Mouse (Mus musculus) retina, postnatal 1 day (tissue): ENCODE measurements around the gene Prkca.

Experiments
- DNase-seq: peaks from one replicate; pipeline ENCODE4 v3.0.0-alpha.2; 2012

Gene Prkca

DNA sequence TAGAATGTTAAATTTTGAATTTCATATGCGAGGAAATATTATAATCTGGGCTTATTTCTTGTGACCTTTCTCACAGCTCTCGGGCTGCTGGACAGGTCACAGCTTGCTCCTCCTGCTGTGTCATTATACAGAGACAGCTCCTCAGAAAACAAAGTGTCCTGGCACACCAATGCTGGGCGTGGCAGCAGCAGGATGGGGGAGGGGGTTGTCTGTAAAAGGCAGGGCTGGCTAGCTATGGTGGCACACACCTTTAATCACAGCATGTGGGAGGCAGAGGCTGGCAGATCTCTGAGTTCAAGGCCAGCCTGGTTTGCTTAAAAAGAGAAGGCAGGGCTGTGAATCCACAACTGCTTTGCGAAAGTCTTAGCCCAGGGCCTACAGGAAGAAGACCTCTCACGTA, 360.5 kb downstream of the Prkca start:
- no peak for DNase-seq

DNA sequence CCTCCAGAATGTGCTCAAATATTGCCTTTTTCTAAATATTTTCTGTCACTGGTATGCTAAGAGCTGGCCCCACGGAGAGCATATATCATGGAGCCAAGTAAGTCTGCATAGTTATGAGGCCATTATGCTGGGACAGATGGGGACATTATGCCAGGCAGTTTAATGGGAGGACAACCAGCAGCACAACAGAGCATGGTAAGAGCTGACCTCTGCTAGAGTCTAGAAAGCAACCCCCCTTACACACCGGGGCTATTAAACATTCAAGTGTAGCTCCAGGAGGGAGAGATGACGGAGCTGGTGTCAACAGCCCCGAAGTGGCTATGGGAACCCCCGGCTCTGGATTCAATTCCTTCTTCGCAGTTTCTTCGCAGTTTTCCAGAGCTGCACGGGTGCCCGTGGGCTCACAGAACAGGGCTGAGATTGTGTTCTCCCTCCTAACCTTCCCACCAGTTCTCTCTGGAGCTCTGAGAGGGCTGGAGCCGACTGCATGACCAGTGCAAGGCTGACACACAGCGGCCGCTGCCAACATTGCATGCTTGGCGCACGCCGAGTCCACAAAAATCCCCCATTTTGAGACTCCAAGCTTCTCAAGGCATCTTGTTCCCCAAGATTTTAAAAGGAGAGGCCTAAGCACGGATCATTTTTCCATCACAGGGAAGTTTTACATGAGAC, 361.4 kb downstream of the Prkca start:
- peak; percentile 76 for DNase-seq

DNA sequence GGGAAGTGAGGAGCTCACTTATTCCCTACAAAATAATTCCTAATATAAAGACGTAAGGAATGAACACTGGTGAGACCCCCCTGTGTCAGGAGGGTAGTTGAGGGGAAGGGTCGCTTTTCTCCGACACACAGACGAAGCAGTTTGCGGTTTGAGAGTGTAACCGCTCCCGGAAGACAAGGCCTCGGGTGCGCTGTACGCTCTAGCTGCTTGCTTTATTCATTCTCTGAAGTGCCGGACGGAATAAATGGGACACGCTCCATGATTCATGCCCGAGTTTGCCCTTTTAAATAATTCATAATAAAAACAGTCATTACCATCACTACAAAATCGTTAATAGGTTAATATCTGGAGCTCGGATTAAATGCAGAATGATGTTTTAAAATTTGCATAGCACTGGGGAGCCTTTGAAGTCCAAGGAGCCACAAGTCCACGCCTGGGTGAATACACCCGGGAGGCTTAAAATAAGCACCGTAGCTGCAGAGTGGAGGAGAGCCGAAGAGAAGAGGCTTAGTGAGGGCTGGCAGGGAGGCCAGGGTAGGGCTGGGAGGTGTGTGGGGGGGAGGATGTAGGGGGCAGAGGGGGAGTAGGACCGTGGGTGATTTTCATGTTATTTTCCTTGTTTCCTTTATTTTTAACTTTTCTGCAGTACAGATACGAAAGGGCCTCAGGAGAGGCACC, 364.1 kb downstream of the Prkca start:
- DNase-seq = peak; percentile 62

DNA sequence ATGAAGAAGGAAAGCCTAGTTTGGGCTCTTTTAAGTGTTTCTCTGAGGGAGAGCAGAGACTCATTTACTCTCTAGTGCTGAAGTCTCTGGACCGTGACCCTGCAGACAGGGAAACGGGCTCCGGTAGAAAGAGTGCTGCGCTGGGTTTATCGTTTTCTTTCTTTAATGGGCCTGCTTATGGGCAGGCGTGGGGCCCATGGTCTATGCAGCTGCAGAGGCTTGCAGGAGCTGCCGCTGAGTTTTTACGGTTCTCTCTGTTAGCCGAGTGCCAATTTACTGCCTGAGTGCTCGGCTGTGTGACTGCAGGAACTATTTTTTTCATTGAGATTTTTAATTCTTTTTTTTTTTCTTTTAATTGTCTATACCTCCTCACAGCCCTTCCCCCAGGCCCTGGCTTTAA, 373.8 kb downstream of the Prkca start:
- DNase-seq = peak; percentile 55

DNA sequence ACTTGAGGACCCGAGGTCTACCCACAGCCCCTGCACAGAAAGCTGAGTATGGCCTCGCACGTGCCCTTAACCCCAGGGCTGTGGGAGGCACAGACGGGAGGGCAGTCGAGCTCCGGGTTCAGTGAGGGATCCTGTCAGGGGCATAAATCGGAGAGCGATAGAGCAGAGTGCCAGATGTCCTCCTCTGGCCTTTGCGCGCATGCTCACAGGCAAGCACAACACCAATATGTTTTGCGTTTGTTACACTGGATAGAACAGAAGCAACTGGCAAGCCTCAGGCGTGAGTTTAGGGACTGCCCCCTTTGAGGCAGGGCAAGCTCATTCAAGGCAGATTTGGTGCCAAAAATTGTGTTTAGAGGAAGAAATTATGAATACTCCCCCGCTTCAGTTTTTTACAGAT, 375.6 kb downstream of the Prkca start:
- DNase-seq = peak; percentile 55

DNA sequence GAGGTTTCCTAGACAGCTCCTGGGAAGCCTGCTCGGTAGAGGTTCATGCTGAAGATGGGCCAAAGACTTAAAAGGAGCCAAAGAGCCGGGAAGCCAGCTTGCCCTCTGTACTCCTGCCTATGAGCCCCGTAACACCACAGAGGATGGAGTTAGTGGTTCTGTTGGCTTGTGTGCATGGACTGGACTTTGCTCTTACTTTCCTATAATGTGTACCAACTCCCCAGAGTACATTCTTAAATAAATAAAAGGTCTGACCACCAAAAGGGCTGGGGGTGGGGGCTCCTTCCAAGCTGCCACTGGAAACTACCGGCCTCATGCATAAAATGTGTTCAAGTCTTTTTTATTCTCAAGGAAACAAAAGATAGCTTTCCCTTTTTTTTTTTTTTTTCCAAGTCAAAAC, 377.5 kb downstream of the Prkca start:
- no peak for DNase-seq

DNA sequence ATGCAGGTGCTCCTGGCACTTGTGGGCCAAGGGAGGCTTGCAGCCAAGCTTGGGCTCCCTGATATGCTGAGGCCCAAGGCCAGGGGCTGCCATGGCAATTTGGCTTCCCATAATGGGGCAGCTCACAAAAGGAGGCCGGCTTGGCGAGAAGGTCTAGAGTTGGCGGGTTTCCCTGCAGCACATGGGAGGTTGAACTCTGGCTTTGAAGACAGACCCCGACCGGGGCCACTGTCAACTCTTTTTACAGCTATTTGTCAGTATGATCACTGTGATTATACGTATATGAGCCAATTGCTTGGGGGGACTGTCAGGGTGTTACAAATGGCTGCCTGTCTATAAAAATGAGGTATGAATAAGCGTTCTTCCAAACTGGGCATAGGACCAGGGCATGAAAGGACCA, 378.3 kb downstream of the Prkca start:
- no peak for DNase-seq

DNA sequence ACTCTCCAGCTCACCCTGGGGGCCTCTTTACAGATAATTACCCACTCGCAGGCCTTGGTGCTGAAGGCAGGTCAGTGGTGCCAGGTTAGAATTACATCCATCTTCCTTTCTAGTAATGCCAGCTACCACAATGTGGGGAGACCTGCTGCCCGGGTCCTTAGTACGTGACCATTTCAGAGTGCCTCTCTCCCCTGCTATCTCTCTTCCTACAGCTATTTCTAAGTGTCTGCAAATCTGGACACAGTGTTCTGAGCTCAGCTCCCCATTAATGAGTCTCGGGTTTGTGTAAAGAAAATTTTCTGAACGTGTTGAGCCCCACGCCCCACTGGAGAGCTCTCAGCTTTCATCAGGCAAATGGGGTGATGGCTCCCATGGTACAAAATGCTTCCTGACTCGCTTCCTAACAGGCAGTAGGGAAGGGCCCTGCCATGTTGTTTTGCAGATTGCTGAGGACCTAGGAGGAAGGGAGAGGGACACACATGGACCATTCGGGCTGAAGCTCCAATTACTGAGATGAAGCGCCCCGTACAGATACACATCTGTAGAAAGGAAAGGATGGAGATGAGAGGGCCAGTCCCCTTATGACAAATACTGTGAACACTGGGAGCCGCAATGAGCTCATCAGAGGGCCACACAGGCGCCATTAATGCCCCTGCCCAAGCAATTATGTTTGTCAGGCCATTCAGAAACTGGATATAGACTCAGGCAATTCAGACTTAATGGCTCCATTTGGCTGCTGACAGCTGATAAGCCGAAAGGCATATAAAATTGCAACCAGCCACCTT, 386.0 kb downstream of the Prkca start:
- no peak for DNase-seq

DNA sequence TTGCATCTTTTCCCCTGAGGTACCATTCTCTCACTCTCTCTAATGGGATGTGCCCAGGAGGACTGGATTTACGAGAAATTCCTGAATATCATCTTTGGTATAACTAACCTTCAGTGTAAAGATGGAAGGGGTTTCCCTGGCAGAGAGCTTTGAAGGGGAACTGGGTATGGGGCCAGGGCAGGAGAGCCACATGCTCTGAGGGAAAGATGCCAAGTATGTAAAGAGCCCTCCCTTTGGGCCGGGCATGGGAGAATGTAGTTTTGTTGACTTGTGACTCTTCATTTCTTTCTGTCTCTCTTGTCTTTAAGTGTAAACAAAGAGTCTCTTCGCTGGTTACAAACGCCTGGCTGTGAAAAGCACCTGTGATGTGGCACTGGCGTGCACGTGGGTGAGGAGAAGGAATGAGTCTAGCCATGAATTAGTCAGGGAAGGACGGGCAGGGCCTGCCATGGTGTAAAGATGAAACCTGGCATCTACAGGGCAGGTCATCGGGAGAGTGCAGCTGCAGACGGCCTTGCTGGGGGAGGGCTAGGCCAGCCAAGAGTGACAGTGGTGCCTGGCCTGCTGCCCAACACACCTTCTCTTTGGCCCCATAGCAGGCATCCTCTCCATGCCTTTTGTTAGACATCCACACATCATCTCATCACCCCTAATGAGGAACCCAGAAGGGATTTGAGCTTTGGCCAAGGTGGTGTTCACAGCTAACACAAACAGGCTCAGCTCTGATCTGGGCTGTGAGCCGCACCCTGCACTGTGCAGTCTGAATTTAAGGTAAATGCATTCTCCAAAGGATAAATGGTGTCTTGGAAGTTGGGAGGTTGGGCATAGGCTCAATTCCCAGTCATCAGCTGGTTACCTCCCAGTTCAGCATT, 388.3 kb downstream of the Prkca start:
- no peak for DNase-seq

DNA sequence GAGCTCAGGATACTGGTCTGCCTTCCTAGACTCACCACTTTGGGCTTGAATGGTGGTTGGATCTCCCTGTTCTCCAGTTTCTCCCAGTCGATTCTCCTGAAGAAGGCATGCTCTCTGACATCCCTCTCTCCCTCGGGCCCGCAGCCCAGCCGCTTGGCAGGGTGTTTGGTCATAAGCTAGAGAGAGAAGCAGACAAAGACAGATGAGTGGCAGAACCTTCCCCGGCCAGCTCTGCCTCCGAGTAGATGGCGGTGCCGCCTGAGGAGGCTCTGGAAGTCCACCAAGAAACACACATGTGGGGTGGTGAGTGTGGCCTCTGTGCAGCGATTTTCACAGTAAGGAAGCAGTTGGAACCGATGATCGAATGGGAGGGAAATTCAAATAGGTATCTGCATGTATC, 392.3 kb downstream of the Prkca start:
- no peak for DNase-seq

DNA sequence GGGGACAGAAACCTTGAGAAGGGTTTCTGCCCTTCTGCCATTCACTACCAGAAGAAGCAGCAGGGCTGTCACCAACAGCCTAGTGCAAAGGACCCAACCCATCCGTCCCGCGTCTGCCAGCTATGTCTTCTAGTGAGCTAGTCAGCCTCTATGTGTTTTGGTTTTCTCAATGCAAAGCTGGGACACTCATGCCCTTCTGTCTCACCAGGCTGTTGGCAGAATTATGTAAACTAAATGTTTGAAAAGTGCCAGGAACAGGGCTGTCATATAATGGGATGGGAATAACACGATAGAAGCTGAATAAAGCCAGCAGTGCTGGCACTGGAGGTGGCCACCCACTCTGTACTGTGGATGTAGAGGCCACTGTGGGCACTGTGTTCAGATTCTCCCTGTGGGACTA, 393.1 kb downstream of the Prkca start:
- no peak for DNase-seq

DNA sequence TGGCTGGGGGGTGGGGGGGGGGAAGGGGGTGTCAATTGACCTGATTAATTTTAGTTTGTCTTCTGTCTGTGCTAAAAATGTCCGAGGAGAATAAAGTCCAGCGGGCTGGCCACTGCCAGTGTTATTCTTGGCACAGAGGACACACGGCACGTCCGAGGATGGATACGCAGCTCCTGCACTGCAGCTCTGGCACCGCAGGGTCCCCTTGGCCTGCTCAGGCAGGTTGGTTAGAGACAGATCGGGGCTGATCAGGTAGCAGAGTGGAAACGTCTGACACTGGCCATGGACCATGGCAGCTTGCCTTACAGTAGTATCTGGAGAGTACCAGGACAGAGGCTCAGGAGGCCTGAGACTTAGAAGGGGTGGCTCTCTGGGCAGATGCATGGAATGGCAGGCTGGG, 393.5 kb downstream of the Prkca start:
- DNase-seq = no peak

DNA sequence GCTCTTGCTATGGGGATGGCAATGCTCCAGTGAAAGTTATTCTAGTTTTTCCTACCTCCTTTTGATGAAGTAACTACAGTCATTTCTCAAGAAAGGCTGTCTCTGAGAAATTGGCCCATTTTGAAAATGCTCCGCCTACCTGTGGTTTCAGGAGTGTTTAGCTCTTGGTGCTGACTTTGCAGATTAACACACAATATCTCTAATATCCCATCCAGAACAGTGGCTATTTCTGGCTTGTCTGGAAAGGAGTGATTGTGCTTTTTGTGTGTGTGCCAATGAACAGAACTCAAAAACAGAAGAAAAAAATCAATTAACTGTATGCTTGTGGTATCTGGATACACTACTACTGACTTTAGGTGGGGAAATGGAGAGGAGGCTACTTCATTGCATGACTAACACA, 395.8 kb downstream of the Prkca start:
- DNase-seq = no peak

DNA sequence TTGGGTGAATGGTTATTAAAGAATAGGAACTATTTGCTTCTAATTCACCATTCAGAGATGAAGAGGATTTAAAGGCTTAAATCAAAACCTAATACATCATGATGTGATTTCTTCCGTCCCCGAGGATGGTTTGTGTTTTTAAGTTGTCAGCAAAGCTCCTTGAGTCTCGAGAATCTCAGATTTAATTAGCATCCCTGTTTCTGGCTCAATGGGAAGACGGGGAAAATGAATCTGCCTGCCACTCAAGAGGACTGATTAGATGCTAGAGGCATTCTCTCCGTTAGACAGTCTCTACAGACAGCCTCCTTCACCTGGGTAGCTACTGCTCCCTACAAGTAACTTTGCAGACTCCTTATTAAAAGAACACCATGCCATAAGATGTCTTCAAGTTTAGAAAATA, 396.9 kb downstream of the Prkca start:
- DNase-seq = no peak

DNA sequence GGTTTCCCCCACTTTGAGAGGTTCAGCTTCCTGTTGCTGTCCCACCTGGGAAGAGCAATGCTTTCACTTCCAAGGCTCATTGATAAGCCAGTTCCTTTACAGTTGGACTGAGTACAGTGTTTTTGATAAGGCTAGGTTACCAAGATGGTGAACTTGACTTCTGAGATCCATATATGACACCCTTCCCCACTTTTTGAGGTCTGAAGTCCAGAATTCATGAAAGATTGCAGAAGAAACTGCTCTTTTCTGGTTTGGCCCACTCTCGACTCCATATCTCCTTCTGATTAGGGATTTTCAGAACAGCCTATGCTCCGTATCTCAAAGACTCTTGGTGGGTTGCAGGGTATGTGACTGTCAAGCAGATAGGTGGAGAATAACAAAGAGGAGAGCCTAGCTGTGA, 406.8 kb downstream of the Prkca start:
- no peak for DNase-seq

DNA sequence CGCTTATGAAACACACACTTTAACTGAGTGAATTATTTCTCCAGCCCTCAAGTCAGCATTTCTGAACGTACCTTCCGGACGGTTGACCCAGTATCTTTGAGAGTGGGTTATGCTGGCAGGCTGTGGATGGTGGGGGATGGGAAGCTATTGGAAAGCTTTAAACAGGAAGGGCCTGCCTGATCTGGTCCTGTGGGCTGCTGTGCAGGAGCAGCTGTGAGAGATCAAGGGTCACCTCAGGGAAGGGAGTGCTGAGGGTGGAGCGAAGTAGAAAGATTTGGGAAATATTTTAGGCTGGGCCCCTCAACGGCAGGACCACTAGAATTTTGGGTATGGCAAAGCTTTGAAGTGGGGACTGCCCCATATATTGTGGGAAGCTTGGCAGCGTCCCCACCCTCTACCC, 412.0 kb downstream of the Prkca start:
- no peak for DNase-seq

DNA sequence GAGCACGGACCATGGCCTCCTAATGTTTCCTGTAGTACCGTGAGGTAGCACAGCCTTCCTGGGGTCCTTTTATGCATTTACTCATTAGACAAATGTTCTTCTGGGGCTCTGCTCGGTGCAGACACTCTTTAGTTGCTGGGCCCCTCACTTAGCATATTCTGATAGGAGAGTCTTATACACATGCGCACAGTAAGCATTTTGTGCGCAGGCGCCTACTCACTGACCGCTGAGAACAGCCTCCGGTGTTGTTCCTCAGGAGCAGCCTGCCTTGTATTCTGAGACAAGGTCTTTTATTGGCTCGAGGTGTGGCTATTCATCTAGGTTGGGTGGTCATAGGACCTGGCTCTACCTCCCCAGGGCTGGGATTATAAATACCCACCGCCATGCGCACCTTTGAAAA, 412.4 kb downstream of the Prkca start:
- no peak for DNase-seq

DNA sequence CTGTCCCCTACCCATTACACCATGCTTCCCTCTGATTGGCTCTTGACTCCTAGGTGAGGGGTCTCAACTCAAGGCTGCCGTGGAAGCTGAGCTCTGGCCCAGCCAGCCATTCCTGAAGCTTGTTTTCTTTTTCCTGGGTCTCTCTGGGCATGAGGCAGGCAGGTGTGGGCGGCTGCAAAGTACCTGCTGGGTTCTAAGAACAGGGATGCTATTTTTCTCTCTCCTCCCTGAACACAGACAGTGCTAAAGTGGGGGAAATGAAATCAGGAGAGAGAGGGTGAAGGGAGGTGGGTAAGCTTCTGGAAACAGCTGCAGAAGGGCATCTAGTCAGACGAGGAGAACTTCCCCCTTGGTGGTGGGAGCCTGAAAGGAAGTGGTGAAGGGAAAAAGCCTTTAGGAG, 414.0 kb downstream of the Prkca start:
- no peak for DNase-seq

DNA sequence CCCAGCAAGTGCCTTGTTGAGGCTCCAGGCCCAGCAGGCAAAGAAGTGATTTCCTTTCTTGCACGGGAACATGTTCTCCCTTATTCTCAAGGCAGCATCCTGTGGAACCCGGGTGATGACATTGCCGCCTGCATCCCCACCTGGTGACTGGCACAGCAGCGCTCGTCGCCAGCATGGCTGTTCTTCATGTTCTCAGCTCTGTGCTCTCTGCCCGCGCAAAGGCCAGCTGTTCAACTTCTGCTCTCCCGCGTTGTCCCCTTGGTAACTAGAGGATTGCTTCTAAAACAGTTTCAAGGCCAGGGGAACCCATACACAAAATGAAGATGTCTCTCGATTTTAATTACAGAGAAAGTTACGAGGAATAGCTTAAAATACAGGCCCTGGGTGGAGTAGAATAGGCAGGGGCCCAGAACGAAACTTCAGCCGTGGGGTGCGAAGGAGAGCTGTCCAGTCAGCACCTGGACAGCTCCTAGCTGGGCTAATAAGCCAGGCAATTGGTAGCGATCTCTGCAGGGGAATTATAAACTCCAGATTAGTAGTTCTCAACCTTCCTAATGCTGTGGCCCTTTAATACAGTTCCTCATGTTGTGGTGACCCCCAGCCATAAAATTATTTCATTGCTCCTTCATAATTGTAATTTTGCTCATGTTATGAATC, 423.7 kb downstream of the Prkca start:
- DNase-seq = peak; percentile 47

DNA sequence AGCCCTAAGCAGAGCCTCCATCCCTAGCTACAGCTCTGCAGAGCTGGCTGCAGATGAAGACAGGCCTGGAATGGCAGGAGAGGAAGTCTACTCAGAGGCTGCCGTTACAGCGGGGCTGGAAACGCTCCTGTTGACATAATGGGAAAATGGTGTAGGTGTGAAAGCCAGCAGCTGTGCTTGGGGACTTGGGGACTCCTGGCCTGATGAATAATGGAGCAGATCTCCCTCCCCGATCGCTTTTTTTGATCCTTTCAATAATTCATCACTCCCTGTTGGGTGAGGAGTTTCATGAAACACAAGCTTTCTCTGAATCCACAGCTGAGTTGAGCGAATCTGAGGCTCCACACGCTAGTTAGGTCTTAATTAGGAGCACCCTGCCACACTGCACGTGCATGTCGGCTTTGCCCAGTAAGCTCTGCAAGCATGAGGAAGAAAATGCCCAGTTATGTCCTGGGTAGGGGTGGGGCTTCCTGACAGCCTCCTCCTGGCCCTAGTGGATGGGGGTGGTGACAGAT, 425.9 kb downstream of the Prkca start:
- peak; percentile 53 for DNase-seq

DNA sequence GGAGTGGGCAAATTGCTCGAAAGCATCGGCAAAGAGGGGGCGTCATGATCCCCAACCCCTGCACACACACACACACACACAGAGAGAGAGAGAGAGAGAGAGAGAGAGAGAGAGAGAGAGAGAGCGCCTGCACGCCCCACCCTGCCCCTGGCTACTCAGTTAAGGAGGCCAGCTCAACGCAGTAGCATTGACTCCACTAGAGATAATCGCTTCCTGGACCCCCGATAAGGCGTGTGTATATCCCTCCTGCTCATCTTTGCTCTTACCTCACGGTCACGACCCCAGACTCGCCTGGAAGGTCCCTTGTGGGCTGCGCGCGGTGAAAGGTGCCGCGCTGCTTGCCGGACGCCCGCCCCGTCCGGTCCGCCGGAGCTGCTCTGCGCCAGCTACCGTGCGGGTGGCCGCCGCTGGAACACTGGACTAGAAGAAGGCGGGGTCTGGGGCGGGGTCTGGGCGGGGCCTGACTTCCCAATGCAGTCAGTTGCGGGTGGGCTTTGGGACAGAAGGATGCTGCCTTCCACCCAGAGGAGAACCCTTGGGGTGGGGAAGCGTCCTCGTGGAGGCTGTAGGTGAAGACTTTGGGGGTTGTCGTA, 429.0 kb downstream of the Prkca start, which contains the start of gene Cacng5:
Gene Cacng5, minus strand, starts transcription at position 422 of the 593 bp plus-strand sequence.
- DNase-seq = peak; percentile 74

DNA sequence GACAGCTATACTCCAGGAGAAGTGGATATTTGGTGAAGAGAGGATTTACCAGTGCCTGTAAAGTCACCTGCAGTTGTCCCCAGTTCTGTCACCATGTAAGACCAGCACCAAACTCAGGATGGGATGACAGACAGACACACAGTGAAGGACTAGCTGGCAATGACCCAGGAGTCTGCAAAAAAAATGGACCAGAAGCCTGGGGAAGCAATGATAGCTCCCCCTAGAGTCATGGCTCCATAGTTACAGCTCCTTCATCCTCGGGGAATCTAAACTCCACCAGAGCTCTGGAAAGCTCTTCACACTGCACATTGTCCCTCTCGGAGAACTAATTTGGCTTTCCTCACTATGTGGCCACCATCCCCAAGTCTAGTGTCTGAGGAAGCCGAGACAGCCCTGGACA, 430.4 kb downstream of the Prkca start:
- peak; percentile 55 for DNase-seq
